In the genomic region with DNA sequence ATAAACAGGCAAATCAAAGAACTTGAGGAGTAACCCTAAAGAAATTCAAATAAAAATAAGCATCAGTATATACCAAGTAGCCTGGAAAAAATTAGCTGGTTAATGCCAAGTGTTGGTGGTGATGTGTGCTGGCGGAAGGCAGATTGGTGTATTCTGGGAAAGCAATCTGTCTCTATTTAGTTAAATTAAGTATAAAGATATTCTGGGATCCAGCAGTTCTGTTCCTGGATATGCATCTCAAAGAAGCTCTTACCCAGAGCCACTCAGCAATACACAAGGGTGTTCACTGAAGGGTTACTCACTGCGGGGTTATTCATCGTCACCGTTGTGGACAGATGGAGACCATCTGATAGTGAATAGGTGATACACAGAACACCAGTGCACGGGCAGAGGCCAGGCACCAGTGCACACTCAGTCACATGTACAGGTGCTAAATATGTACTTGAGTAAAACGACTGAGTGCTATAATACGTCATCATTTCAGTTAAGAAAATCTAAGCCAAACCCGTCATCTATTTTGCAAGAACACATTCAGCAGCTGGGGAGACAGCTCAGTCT, we compare ENCODE assay signal across 29 mouse cellular contexts. TPM values are rescaled to one million over a fixed set of nuclear protein-coding genes. Genes with fewer than 3 reads are reported as not detected.
DNase-seq lines count a peak whose midpoint lies in the region; ATAC-seq lines count a peak whose summit lies in the region.
"Had no signal": no experiment of that assay in that cellular context is flagged by ENCODE, and none has a peak within 500 bp of the region (broad histone marks: within the 10 kb centered on the region; RNA-seq: fewer than 3 reads in every experiment).

No protein-coding gene starts in this region.

- intact Hi-C loops in left cerebral cortex, postnatal 25 days (cut with DNase I): no loop called here

- no peak overlapping the region for H3K4me2 ChIP-seq in midbrain, embryonic 12.5 days (replicated peaks)
- no peak overlapping the region for H3K4me2 ChIP-seq in midbrain, embryonic 11.5 days
- no peak overlapping the region for H3K4me2 ChIP-seq in forebrain, embryonic 16.5 days (ENCODE audit: low read length)
- H3K4me2 ChIP-seq: embryonic facial prominence, embryonic 13.5 days; heart, embryonic 13.5 days; hindbrain, embryonic 14.5 days; limb, embryonic 12.5 days; liver, embryonic 15.5 days; lung, embryonic 14.5 days; stomach, embryonic 15.5 days had no signal

- H3K27me3 ChIP-seq in midbrain, embryonic 12.5 days: no peaks in the 10 kb centered on the region
- no peaks in the 10 kb centered on the region for H3K27me3 ChIP-seq in midbrain, embryonic 11.5 days (ENCODE audit: control insufficient read depth, insufficient read depth, low read length)
- H3K27me3 ChIP-seq in forebrain, embryonic 16.5 days (replicated peaks; ENCODE audit: control insufficient read depth, insufficient read depth, low read length): no peaks in the 10 kb centered on the region
- H3K27me3 ChIP-seq: CH12.LX; embryonic facial prominence, embryonic 13.5 days; heart, embryonic 13.5 days; limb, embryonic 12.5 days; liver, embryonic 15.5 days; stomach, embryonic 15.5 days had no signal

- DNase-seq in frontal cortex, postnatal 14 days (ENCODE audit: low spot score in 2 of 2): peak; percentile 6 to 13
- no peak for DNase-seq in frontal cortex, postnatal 25 days (ENCODE audit: low spot score in 2 of 2)
- DNase-seq in midbrain, embryonic 11.5 days (ENCODE audit: low spot score, missing footprints): no peak
- DNase-seq in left cerebral cortex, postnatal 25 days (ENCODE audit: low spot score in 2 of 2): peak; percentile 27 to 49
- DNase-seq in kidney, adult 8-10 months: no peak
- no peak for DNase-seq in cerebellum, postnatal 4 days (ENCODE audit: low spot score in 2 of 2)
- DNase-seq: adrenal gland, adult 8-10 months; cerebellum, adult 11-12 months; cerebellum, adult 9-11 months; gastrocnemius, postnatal 10 days; heart, postnatal 10 days; kidney, adult 18-20 months; kidney, postnatal 4 days; layer of hippocampus, postnatal 36 days; lung, embryonic 14.5 days; lung, postnatal 14 days; right cerebral cortex, adult 18-20 months; thymus, postnatal 14 days had no signal

- peaks cover 3% of the 10 kb centered on the region for H3K4me1 ChIP-seq in midbrain, embryonic 12.5 days
- H3K4me1 ChIP-seq in midbrain, embryonic 11.5 days (ENCODE audit: control insufficient read depth, insufficient read depth, low read length): no peaks in the 10 kb centered on the region
- 0 out of 2 replicates have a peak, but pooled peaks cover 1% of the 10 kb centered on the region for H3K4me1 ChIP-seq in forebrain, embryonic 16.5 days (replicated peaks; ENCODE audit: control insufficient read depth, insufficient read depth, low read length)
- H3K4me1 ChIP-seq: embryonic facial prominence, embryonic 13.5 days; stomach, embryonic 15.5 days had no signal

- H3K27ac ChIP-seq in midbrain, embryonic 12.5 days (replicated peaks): no peak overlapping the region
- no peak overlapping the region for H3K27ac ChIP-seq in midbrain, embryonic 11.5 days (ENCODE audit: low read depth, low read length)
- no peak overlapping the region for H3K27ac ChIP-seq in forebrain, embryonic 16.5 days (ENCODE audit: low read length)
- H3K27ac ChIP-seq: embryonic facial prominence, embryonic 13.5 days; heart, embryonic 13.5 days; hindbrain, embryonic 14.5 days; limb, embryonic 12.5 days; liver, embryonic 15.5 days; stomach, embryonic 15.5 days had no signal

- H3K9ac ChIP-seq in midbrain, embryonic 12.5 days (replicated peaks): no peak overlapping the region
- no peak overlapping the region for H3K9ac ChIP-seq in midbrain, embryonic 11.5 days (ENCODE audit: low read length)
- H3K9ac ChIP-seq in forebrain, embryonic 16.5 days (replicated peaks; ENCODE audit: low read depth, low read length): no peak overlapping the region
- H3K9ac ChIP-seq: embryonic facial prominence, embryonic 13.5 days; heart, embryonic 13.5 days; hindbrain, embryonic 14.5 days; limb, embryonic 12.5 days; liver, embryonic 15.5 days; lung, embryonic 14.5 days; stomach, embryonic 15.5 days had no signal

- H3K9me3 ChIP-seq in midbrain, embryonic 12.5 days: no peaks in the 10 kb centered on the region
- H3K9me3 ChIP-seq in midbrain, embryonic 11.5 days (ENCODE audit: control insufficient read depth, low read length): no peaks in the 10 kb centered on the region
- no peaks in the 10 kb centered on the region for H3K9me3 ChIP-seq in forebrain, embryonic 16.5 days (ENCODE audit: control insufficient read depth, low read length)
- H3K9me3 ChIP-seq: embryonic facial prominence, embryonic 13.5 days; heart, embryonic 13.5 days; limb, embryonic 12.5 days; liver, embryonic 15.5 days; stomach, embryonic 15.5 days had no signal

- 0 out of 2 replicates have a peak, but pooled peaks have one; percentile 23 for ATAC-seq in midbrain, embryonic 12.5 days (ENCODE audit: low FRiP score, low read depth)
- no peak for ATAC-seq in midbrain, embryonic 11.5 days (ENCODE audit: low FRiP score)
- peak; percentile 43; the same call in 1 of the 2 replicates for ATAC-seq in forebrain, embryonic 16.5 days
- ATAC-seq: activated CD4-positive, CD25-positive, alpha-beta regulatory T cell, adult 4 months; midbrain, embryonic 16.5 days had no signal

- no peaks in the 10 kb centered on the region for H3K36me3 ChIP-seq in midbrain, embryonic 12.5 days
- no peaks in the 10 kb centered on the region for H3K36me3 ChIP-seq in midbrain, embryonic 11.5 days (ENCODE audit: control insufficient read depth, insufficient read depth, low read length)
- H3K36me3 ChIP-seq in forebrain, embryonic 16.5 days (ENCODE audit: control insufficient read depth, insufficient read depth): no peaks in the 10 kb centered on the region
- H3K36me3 ChIP-seq: embryonic facial prominence, embryonic 13.5 days; heart, embryonic 13.5 days; limb, embryonic 12.5 days; liver, embryonic 15.5 days; stomach, embryonic 15.5 days had no signal

- 81% methylated on average over 8 of the region's 8 CpGs for WGBS in midbrain, embryonic 12.5 days
- 89% methylated on average over 8 of the region's 8 CpGs for WGBS in midbrain, embryonic 11.5 days
- 57% methylated on average over 8 of the region's 8 CpGs for WGBS in forebrain, embryonic 16.5 days

- no peak overlapping the region for H3K4me3 ChIP-seq in midbrain, embryonic 12.5 days
- no peak overlapping the region for H3K4me3 ChIP-seq in midbrain, embryonic 11.5 days (ENCODE audit: low read depth, low read length)
- H3K4me3 ChIP-seq in forebrain, embryonic 16.5 days (replicated peaks; ENCODE audit: low read length): no peak overlapping the region
- H3K4me3 ChIP-seq: embryonic facial prominence, embryonic 13.5 days; heart, embryonic 13.5 days; limb, embryonic 12.5 days; liver, embryonic 15.5 days; stomach, embryonic 15.5 days had no signal

RNA-seq across cellular contexts. Expression of gene Jade1, which starts 38.5 kb away (rescaled TPM):
- polyA plus RNA-seq in midbrain, embryonic 12.5 days (2016; fragmentation: Nextera tagmentation; extraction: Ambion mirVana): 19.5 and 19.7 TPM in 2 replicates
- polyA plus RNA-seq in midbrain, embryonic 11.5 days (2014; fragmentation: Nextera tagmentation; extraction: Ambion mirVana): 17.1 and 20.2 TPM in 2 replicates
- 20.7 and 23.6 TPM in 2 replicates for polyA plus RNA-seq in forebrain, embryonic 16.5 days (2015; fragmentation: Nextera tagmentation; extraction: Ambion mirVana)
- total RNA-seq in left cerebral cortex, postnatal 25 days (2021): 10 to 100 TPM; 36.8 to 42.5 TPM

Comparison
In these comparisons a context has a peak if more than half of its experiments do, and no peak if none do; other contexts are left out.
1. DNase-seq: peak in frontal cortex, postnatal 14 days (2 of 2) and left cerebral cortex, postnatal 25 days (2 of 2); none in frontal cortex, postnatal 25 days (0 of 2), midbrain, embryonic 11.5 days (single experiment), kidney, adult 8-10 months (0 of 2) and cerebellum, postnatal 4 days (0 of 2).